Mouse (Mus musculus): ENCODE results near the gene Dnajc11.

DNA sequence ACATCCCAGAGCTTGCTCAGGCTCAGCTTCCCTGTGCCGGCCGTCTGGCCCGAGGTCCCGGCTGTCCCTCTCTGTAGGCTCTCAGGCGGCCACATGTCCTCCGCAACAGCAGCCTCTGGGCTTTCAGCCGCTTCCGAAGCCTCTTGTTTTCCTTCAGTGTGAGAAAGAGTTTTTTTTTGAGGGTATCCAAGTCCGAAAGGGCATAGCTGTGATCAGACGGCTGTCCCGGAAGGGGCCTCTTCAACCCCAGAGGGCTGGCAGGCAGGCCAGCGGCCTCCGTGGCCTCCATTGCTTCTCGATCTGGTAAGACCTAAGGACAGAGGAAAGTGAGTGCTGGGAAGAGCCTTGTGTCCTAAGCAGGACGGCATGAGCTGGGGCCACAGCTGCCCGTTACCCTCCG lies 49.6 kb downstream of the Dnajc11 start:
- TF ChIP-seq POLR2A (IDR thresholded peaks at IDR 0.05; ENCODE audit: low read depth, low read length) (no peak), CTCF (IDR thresholded peaks at IDR 0.05; ENCODE audit: borderline replicate concordance, insufficient read depth, low read length) (no peak)
